Mouse (Mus musculus) cerebellum, adult 2 months (tissue): ENCODE results near the gene Gm20517.

Experiments
- CTCF ChIP-seq: fragments of 200-500 bp; IDR thresholded peaks from 2 replicates; pipeline ENCODE4 v1.5.1; 2011; ENCODE audit warnings: low read depth, mild to moderate bottlenecking, control low read depth, low read length, moderate library complexity, borderline replicate concordance; ENCODE audit not compliant: insufficient read depth
- POLR2A ChIP-seq: fragments of 200-500 bp; IDR thresholded peaks from 2 replicates; pipeline ENCODE4 v1.6.1; 2011; ENCODE audit warnings: low read length, control low read depth, borderline replicate concordance; ENCODE audit not compliant: insufficient read depth

DNA sequence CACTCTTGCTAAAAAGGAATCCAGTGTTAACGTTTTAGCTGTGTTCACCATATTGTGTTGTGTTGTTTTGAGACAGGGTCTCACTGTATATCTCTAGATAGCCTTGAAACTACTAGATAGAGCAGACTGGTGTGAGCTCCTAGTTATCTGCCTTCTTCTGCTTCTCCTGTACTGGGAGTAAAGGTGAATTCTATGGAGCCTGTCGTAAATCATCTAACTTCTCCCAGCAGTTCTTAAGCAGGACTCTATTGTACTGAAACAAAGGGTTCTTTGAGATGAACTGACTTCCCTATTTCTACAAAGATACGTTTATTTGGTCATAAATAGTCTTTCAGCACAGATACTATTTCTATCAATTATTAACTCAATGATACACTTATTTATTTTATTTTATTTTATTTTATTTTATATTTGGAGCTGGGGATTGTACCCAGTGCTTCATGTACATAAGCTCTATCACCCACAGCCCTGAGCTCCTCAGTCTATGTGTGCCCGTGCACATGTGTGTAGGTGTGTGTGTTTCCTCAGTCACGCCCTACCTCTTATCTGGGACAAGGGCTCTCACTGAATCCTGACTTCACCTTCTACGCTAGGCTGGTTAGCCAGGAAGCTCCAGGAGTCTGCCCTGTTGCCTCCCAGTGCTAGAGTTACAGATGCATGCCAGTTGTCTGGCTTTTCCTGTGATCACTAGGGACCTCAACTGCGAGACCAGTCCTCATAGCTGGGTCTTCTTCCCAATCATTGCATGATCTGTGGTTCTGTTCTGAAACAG, 22.8 kb downstream of the Gm20517 start:
- TF ChIP-seq CTCF (no peak), POLR2A (no peak)
